Mouse (Mus musculus): Measurements from ENCODE around the gene Gm4450.
"Not testable (repeated sequence)": the region's sequence is repeated elsewhere in the genome, so short reads cannot be mapped to it uniquely, and the experiment has no call there.

The Gm4450 gene

DNA sequence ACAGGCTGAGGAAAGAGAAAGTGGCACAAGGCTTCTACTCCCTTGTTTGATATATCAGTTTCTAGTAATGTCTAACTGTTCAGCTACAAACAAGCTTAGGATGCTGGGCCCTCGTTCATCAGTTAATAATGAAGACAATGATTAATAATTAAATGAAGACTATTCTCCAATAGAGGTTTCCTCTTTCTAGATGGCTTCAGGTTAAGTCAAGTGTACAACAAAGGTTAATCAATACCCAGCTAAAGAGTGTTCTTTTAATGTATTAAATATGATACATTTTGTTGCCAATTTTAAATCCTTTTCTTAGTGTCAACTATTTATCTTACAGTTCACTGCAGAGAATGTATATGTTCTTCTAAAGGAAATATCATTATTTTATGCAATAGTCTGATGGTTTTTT lies at the start of gene Gm4450:
TSS of gene Gm4450 (minus strand) at position 101 of the 400 bp plus-strand sequence.
- DNase-seq (ENCODE audit: low read depth, low spot score), result not testable (repeated sequence)

DNA sequence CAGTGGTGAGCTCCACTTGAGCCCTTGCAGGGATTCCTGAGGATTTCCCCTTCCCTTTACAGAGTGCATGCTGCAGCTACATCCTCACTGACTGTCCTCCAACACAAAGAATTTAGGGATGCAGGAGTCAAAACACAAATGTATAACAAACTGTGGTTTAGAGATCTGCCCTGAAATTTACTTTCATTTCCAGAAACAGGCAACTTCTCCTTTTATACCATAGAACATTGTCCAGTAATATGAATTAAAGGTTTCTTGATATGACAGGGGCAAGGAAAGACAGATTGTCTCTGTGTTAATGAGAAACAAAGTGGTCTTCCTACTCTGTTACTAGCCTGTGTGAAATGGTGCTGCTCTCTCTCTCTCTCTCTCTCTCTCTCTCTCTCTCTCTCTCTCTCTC lies 40.5 kb upstream of the Gm4450 start:
- DNase-seq (ENCODE audit: low read depth, low spot score), result not testable (repeated sequence)

DNA sequence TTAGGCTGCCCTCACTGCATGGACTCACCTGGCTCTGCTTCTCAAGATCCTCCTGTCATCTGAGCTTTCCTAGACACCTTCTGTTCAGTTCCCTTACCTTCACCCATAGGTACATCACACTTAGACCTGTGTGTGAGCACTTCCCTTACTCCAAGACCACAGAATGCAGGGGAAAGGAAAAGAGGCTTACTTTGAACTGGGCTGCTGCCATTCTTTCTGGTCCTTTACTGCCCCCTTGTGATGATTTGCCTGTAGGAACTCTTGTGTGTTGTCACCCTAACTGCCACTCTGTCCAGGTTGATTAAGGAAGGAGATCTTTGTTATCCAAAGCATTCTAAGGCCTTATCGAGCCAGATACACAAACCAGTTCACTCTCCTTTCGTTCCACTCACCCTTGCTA lies 39.8 kb upstream of the Gm4450 start:
- not testable (repeated sequence) for DNase-seq (ENCODE audit: low read depth, low spot score)

DNA sequence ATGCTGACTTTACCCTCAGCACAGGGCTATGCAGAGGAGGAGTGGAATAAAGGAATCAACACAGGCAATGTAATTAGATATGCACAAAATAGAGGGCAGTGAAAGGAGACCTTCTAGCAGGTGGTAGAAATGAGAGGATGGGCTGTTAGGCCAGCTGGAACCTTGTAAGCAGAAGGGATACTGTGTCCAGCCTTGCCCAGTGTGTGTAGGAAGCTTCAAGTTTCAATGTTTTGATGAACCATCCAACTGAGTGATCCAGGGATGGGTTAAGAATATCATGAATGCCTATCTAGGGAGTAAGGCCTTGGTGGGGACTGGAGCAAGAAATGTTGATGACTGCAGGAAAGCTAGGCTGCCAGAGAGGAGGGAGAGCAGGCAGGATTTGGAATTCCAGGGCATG lies 38.1 kb upstream of the Gm4450 start:
- not testable (repeated sequence) for DNase-seq (ENCODE audit: low read depth, low spot score)

DNA sequence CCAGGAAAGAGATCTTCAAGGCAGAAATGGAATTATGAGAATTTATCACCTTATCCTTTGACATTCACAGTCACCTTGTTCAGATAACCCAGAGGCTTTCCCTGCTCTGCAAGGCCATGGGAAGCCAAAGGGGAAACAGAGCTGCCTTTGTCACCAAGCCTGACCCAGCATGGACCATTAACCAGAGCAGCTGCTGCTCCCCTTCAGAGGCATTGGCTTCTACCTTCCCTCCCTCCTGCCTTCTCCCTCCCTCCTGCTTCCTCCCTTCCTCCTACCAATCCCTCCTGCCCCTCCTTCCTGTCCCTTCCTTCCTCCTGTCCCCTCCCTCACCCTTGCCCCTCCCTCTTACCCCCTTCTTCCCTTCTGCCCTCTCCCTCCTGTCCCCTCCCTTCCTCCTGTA lies 37.3 kb upstream of the Gm4450 start:
- not testable (repeated sequence) for DNase-seq (ENCODE audit: low read depth, low spot score)

DNA sequence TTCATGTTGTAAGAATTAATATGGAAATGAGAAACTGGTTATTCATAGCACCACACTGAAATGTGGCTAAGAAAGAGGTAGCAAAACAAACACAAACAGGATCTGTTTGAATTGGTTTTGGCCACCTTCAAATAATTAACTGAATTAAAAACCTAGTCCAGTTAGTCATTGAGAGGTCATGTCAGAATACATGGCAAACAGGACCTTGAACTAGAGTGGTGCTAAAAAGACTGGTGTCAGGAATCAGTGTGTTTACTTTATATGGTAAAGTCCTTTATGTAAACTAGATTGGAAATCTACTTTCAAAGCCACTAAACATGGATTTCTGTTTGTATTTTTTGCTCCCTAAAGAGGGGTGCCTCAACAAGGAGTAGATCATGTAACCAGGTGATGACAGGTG lies 14.6 kb upstream of the Gm4450 start:
- not testable (repeated sequence) for DNase-seq (ENCODE audit: low read depth, low spot score)

DNA sequence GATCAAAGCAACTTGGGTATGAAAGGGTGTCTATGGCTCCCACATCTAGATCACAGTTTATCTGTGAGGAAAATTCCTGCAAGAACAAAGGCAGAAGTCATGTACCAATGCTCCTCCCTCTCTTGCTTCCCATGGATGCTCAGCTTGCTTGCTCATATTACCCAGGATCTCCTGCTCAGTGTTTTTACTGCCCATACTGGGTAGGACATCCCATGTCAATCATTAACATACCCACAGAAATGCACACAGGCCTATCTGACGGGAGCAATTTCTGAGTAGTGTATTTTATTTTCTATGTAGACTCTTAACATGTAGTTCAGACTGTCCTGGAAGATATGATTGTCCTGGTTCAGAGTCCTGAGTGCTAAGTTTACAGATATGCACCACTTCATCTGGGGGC lies 14.1 kb upstream of the Gm4450 start:
- DNase-seq (ENCODE audit: low read depth, low spot score), result not testable (repeated sequence)

DNA sequence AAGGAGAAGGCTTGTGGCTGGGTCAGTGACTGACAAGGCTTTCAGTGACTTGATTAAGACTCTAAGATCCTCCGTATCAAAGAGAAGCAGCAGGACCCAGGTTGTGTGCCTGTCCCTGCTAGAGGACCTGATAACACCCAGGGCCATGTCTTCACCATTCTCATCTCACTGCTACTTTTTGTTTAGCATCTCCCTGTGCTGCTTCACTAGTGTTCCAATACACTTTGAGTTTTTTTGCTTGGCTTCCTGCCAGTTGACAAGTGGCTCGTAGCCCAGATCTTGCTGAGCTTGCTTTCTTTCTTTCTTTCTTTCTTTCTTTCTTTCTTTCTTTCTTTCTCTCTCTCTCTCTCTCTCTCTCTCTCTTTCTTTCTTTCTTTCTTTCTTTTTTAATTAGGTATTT lies 12.4 kb upstream of the Gm4450 start:
- DNase-seq (ENCODE audit: low read depth, low spot score), result not testable (repeated sequence)

DNA sequence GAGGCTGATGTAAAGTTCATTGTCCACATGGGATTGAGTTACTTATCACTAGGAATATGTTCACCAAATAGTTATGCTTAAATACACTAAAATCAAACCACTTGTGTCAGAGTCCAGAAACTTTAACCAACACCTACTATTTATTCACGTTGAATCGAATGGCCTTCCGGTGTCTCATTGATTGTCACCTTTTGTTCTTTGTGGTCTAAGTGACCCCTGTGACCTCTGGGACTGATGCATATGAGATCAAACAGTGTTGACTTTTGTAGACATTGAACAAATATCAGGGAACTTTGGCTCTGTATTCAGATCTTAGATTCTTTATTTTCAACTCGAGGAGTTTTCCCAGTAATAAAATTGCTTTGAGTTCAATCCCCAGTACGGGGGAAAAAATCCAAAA lies 3.1 kb downstream of the Gm4450 start:
- DNase-seq (ENCODE audit: low read depth, low spot score), result not testable (repeated sequence)

DNA sequence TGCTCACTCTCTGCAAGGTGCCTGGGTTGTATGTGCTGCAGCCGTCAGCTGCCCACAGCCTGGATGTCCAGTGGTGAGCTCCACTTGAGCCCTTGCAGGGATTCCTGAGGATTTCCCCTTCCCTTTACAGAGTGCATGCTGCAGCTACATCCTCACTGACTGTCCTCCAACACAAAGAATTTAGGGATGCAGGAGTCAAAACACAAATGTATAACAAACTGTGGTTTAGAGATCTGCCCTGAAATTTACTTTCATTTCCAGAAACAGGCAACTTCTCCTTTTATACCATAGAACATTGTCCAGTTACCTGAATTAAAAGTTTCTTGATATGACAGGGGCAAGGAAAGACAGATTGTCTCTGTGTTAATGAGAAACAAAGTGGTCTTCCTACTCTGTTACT lies 13.0 kb downstream of the Gm4450 start:
- not testable (repeated sequence) for DNase-seq (ENCODE audit: low read depth, low spot score)

DNA sequence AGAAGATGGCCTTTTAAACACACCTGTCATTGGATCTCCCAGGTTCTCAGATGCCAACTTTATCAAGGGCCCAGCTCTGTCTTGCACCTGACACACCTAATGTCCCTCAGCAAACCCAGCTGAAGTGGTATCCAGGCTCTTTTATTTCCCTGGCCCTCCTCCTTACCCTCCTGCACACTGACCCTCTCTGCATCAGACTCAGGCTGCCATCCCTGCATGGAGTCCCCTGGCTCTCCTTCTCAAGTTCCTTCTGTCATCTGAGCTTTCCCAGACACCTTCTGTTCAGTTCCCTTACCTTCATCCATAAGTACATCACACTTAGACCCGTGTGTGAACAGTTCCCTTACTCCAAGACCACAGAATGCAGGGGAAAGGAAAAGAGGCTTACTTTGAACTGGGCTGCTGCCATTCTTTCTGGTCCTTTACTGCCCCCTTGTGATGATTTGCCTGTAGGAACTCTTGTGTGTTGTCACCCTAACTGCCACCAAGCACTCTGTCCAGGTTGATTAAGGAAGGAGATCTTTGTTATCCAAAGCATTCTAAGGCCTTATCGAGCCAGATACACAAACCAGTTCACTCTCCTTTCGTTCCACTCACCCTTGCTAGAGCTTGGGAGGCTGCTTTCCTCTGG lies 13.7 kb downstream of the Gm4450 start:
- DNase-seq (ENCODE audit: low read depth, low spot score), result not testable (repeated sequence)

DNA sequence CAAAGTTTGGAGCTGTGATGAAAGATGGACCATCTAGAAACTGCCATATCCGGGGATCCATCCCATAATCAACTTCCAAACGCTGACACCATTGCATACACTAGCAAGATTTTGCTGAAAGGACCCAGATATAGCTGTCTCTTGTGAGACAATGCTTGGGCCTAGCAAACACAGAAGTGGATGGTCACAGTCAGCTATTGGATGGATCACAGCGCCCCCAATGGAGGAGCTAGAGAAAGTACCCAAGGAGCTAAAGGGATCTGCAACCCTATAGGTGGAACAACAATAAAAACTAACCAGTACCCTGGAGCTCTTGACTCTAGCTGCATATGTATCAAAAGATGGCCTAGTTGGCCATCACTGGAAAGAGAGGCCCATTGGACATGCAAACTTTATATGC lies 14.7 kb downstream of the Gm4450 start:
- not testable (repeated sequence) for DNase-seq (ENCODE audit: low read depth, low spot score)

DNA sequence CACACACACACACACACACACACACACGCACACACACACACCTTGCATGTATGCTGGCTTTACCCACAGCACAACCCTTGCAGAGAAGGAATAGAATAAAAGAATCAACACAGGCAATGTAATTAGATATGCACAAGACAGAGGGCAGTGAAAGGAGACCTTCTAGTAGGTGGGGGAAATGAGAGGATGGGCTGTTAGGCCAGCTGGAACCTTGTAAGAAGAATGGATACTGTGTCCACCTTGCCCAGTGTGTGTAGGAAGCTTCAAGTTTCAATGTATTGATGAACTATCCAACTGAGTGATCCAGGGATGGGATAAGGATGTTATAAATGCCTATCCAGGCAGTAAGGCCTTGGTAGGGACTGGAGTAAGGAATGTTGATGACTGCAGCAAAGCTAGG lies 21.9 kb downstream of the Gm4450 start:
- DNase-seq (ENCODE audit: low read depth, low spot score), result no peak

DNA sequence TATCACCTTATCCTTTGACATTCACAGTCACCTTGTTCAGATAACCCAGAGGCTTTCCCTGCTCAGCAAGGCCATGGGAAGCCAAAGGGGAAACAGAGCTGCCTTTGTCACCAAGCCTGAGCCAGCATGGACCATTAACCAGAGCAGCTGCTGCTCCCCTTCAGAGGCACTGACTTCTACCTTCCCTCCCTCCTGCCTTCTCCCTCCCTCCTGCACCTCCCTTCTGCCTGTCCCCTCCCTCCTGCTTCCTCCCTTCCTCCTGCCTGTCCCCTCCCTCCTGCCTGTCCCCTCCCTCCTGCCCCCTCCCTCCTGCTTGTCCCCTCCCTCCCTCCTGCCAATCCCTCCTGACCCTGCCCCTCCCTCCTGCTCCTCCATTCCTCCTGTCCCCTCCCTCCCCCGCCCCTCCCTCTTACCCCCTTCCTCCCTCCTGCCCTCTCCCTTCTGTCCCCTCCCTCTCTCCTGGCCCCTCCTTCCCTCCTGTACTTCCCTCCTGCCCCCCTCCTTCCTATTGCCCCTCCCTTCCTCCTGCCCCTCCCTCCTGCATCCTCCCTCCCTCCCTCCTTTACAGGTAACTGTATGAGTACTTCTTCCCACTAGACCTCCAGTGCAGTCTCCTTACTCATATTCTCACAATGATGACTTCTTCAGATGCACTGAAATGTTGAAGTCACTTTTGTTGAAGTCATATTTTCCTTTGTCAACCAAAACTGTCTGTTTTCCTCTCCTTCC lies 22.7 kb downstream of the Gm4450 start:
- no peak for DNase-seq (ENCODE audit: low read depth, low spot score)

DNA sequence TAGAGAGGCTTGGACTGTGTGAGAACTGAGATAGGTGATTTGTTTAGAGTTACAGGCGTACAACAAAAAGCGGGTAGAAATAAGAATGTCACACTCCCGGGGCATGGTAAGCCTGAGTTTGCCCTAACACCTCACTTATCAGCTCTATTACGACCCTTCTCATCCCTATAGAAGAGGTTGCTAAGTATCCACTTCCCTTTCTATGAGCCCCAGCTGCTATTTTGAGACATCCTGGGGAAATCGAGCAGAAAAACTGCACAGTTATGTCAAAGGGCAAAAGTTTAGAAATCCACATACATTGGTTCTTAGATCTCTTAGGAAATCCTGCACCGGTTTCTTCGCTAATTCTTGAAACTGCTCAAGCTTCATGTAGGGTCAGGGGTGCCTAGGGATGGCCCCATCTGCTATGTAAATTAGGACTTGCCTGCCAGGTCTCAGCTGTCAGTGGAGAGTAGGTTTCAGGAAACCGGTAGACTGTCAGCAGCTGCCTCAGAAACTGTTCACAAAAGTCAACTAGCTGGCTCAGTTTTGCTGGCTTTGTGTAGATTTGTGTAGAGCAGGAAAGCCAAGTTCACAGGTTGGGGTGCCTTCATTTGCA lies 27.9 kb downstream of the Gm4450 start:
- DNase-seq (ENCODE audit: low read depth, low spot score), result no peak

DNA sequence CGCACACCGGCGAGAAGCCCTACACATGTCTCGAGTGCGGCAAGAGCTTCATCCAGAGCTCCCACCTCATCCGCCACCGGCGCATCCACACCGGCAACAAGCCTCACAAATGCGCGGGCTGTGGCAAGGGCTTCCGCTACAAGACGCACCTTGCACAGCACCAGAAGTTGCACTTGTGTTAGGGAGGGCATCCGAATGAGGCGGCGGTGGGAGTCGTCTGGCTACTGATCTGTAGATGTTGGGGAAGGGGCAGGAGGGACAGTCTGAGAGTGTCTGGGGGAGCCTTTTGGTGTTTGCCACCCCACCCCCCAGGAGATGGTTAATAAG lies 28.5 kb downstream of the Gm4450 start:
- DNase-seq (ENCODE audit: low read depth, low spot score), result no peak

DNA sequence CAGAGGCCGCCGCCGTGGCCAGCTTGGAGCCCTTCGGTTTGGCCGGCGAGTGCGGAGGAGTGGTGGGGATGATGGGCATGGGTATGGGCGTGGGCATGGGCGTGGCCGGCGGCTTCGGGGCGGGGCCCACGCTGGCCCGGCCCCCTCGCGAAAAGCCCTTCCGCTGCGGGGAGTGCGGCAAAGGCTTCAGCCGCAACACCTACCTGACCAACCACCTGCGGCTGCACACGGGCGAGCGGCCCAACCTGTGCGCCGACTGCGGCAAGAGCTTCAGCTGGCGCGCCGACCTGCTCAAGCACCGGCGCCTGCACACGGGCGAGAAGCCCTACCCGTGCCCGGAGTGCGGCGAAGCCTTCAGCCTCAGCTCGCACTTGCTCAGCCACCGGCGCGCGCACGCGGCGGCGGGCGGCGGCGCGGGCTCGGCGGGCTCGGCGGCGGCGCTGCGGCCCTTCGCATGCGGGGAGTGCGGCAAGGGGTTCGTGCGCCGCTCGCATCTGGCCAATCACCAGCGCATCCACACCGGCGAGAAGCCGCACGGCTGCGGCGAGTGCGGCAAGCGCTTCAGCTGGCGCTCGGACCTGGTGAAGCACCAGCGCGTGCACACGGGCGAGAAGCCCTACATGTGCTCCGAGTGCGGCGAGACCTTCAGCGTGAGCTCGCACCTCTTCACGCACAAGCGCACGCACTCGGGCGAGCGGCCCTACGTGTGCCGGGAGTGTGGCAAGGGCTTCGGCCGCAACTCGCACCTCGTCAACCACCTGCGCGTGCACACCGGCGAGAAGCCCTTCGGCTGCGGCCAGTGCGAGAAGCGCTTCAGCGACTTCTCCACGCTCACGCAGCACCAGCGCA lies 29.1 kb downstream of the Gm4450 start:
- peak; percentile 61 for DNase-seq (ENCODE audit: low read depth, low spot score)

DNA sequence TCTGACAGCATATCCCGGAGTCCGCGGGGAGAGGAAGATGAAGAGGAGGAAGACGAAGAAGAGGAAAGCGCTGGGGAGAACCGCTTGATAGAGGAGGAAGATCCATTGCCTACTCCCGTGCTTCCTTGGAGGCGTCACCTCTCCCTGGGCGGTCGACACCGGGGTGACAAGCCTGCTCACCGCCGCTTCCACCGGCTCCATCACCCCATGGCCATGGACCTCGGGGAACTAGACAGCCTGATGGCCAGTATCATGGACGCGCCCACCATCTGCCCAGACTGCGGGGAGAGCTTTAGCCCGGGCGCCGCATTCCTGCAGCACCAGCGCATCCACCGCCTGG lies 29.7 kb downstream of the Gm4450 start:
- DNase-seq (ENCODE audit: low read depth, low spot score), result peak; percentile 4

DNA sequence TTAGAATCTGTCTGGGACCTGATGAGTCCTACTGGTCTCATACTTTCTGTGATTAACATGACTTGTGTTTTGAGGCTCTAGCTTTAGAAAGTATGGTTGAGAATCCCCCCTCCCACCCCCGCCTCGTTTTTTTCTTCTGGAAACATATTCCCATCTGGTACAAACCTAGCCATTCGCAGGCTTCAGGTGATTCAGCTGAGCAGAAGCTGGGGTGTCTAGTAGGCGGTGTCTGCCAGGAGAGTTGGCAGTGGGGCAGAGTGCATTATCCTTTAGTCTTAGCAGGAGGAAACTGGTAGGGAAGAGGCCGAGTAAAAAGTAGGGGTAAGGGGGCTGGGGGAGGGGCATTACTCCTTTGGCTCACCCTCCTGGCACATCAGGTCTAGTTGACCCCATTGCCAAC lies 30.2 kb downstream of the Gm4450 start:
- no peak for DNase-seq (ENCODE audit: low read depth, low spot score)

DNA sequence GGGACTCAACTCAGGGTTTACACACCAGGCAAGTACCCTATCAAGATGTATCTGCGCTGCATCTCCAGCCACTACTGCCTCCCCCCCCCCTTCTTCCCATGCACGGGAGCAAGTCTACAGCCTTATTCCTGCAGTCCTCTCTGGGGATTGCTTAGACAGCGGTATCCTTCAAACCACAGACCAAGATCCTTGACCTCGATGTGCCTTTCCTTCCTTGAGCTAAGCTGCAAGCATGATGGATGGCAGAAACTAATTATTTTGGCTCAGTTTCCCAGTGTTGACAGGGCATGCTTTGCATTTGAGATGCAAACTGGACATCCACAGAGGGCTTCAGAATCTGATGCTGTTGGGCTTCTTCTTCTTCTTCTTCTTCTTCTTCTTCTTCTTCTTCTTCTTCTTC lies 34.0 kb downstream of the Gm4450 start:
- DNase-seq (ENCODE audit: low read depth, low spot score), result no peak

DNA sequence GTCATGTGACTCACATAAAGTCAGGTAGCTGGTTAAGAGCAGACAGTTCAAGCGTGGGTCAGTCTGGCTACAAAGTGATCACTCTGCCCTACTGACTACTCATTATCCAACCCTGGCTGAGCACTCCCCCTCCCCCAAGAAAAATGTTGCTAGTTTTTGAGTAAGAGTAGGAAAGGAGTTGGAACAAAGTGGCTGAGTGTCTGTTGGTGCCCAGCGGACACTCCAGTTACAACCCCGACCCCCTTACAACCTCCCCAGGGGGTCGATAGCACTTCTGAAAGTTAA lies 37.2 kb downstream of the Gm4450 start:
- DNase-seq (ENCODE audit: low read depth, low spot score), result no peak

DNA sequence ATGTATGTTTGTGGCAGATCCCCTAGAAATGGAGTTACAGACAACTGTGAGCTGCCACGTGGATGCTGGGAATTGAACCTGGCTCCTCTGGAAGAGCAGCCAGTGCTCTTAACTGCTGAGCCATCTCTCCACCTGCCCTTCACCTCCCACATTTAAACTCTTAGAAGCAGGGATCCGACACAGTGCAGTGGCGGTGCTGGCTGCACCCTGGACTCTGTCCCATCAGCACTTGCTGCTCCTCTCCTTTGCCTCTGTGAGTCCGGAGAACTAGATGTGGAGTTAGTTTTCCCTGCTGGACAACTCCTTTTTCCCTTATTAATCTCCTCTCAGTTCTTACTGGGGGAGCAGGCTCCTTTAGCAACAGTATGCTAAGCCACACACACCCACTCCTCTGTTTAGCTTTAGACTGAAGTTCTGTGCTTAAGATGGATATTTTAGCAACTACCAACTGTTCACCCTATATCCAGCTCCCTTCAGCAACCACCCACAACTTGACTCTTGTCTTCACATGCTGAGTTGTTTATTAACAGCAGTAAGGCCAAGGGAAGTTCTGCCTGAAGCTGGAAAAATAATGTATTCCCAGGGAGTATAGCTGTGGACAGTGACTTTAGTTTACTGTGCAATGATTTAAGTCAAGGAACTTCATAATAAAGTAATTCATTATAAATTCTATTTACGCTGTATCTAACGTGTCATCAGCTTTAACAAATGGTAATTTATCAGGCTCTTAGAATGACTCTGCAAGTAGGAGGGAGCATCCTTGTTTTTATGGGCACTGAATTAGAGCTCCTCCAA lies 37.7 kb downstream of the Gm4450 start:
- no peak for DNase-seq (ENCODE audit: low read depth, low spot score)

Data from retina, postnatal 7 days (tissue).